Mouse (Mus musculus) C2C12 (cell line): ENCODE measurements at regions not wholly inside any gene's neighbourhood (a gene's known extent, or its start where the extent isn't known, plus 50 kb on each side); places are given as distances from the start of the nearest gene placed in this dataset.

ENCODE experiments used
- CEBPB ChIP-seq: IDR thresholded peaks from one replicate; pipeline ENCODE4 v1.6.1; 2011; ENCODE audit warnings: low read depth, mild to moderate bottlenecking, control low read depth, moderate library complexity
- CTCF ChIP-seq: IDR thresholded peaks from one replicate; pipeline ENCODE4 v1.5.1; 2011; ENCODE audit not compliant: control insufficient read depth, insufficient read depth, insufficient read length
- FOSL1 ChIP-seq: IDR thresholded peaks from one replicate; pipeline ENCODE4 v1.8.0; 2011; ENCODE audit warnings: mild to moderate bottlenecking, low read length; ENCODE audit not compliant: poor library complexity, insufficient read depth, severe bottlenecking
- MAX ChIP-seq: IDR thresholded peaks from one replicate; pipeline ENCODE4 v1.6.1; 2011; ENCODE audit warnings: mild to moderate bottlenecking, control low read depth
- MYOD1 ChIP-seq: IDR thresholded peaks from one replicate; pipeline ENCODE4 v1.6.1; 2011; ENCODE audit warnings: low read depth; ENCODE audit not compliant: control insufficient read depth, insufficient read length
- MYOG ChIP-seq: IDR thresholded peaks from one replicate; pipeline ENCODE4 v1.6.1; 2011; ENCODE audit not compliant: control insufficient read depth, insufficient read length; ENCODE audit errors: extremely low read depth
- USF1 ChIP-seq: IDR thresholded peaks from one replicate; pipeline ENCODE4 v1.6.1; 2011; ENCODE audit warnings: low read depth, mild to moderate bottlenecking, control low read depth, moderate library complexity

- no peak for TF ChIP-seq CTCF
- TF ChIP-seq MYOD1 = no peak
- TF ChIP-seq USF1 = no peak
- no peak for TF ChIP-seq MAX
- no peak for TF ChIP-seq CEBPB
- TF ChIP-seq FOSL1 = no peak
- TF ChIP-seq MYOG = no peak
These were observed 72.6 kb upstream of the Klf4 start for GRCm38 (mm10) chr4:55604915-55605314.
